Mouse (Mus musculus): Measurements from ENCODE around the gene Mvd. TPM values are rescaled to one million over a fixed set of nuclear protein-coding genes. Genes with fewer than 3 reads are reported as not detected.
A peak's percentile ranks its signal among the peaks of the same experiment; 100 is the strongest.

Mvd gene
- polyA plus RNA-seq, 1 experiment: 6.3 TPM

GRCm38 (mm10) chr8:122436586-122437125 is 6.6 kb downstream of the Mvd start:
- 68% methylated on average over 20 of the region's 20 CpGs for WGBS
- Histone ChIP-seq H3K4me1 (ENCODE audit: control insufficient read depth, insufficient read depth, low read length) (peaks cover 11% of the 10 kb centered on the region; the same call in 1 of the 2 replicates), H3K27ac (ENCODE audit: control insufficient read depth, insufficient read depth, low read depth, low read length, poor library complexity) (no peak overlapping the region), H3K4me3 (replicated peaks; ENCODE audit: control insufficient read depth, low read depth, low read length) (peak overlapping the region; percentile 17)
- TF ChIP-seq CTCF (IDR thresholded peaks at IDR 0.05; ENCODE audit: control insufficient read depth, insufficient read depth, low read length) (no peak), POLR2A (IDR thresholded peaks at IDR 0.05; ENCODE audit: borderline replicate concordance, control insufficient read depth, low read depth, low read length) (no peak)

- H3K27ac ChIP-seq (ENCODE audit: control insufficient read depth, insufficient read depth, low read depth, low read length, poor library complexity): no peak overlapping the region
- no peak overlapping the region for H3K4me3 ChIP-seq (replicated peaks; ENCODE audit: control insufficient read depth, low read depth, low read length)
- WGBS: 77% methylated on average over 9 of the region's 9 CpGs
- H3K4me1 ChIP-seq (ENCODE audit: control insufficient read depth, insufficient read depth, low read length): peaks cover 11% of the 10 kb centered on the region; the same call in 1 of the 2 replicates
- TF ChIP-seq POLR2A (IDR thresholded peaks at IDR 0.05; ENCODE audit: borderline replicate concordance, control insufficient read depth, low read depth, low read length): no peak
- TF ChIP-seq CTCF (IDR thresholded peaks at IDR 0.05; ENCODE audit: control insufficient read depth, insufficient read depth, low read length): no peak
These were observed 7.1 kb downstream of the Mvd start for GRCm38 (mm10) chr8:122436146-122436545.

DNA sequence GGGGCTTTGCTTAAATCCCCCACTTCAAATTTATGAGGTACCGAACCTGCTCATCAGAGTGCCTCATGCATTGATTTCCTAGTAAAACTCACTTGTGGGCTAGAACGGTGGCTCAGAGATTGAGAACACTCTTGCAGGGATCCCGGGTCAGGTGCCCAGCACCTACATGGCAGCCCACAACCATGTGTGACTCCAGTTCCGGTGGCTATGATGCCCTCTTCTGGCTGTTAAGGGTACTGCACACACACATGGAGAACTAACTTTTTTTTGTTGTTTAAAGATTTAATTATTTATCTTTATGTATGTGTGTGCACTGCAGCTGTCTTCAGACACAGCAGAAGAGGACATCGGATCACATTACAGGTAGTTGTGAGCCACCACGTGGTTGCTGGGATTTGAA is 7.8 kb downstream of the Mvd start:
- H3K27ac ChIP-seq (ENCODE audit: control insufficient read depth, insufficient read depth, low read depth, low read length, poor library complexity): no peak overlapping the region
- peaks cover 11% of the 10 kb centered on the region; the same call in 1 of the 2 replicates for H3K4me1 ChIP-seq (ENCODE audit: control insufficient read depth, insufficient read depth, low read length)
- 86% methylated on average over 6 of the region's 6 CpGs for WGBS
- H3K4me3 ChIP-seq (replicated peaks; ENCODE audit: control insufficient read depth, low read depth, low read length): no peak overlapping the region
- peak; percentile 31; the same call in 1 of the 2 replicates for TF ChIP-seq CTCF (IDR thresholded peaks at IDR 0.05; ENCODE audit: control insufficient read depth, insufficient read depth, low read length)
- no peak for TF ChIP-seq POLR2A (IDR thresholded peaks at IDR 0.05; ENCODE audit: borderline replicate concordance, control insufficient read depth, low read depth, low read length)

- TF ChIP-seq CTCF (IDR thresholded peaks at IDR 0.05; ENCODE audit: control insufficient read depth, insufficient read depth, low read length) (peak; percentile 57), POLR2A (IDR thresholded peaks at IDR 0.05; ENCODE audit: borderline replicate concordance, control insufficient read depth, low read depth, low read length) (no peak)
These were observed 9.8 kb downstream of the Mvd start for GRCm38 (mm10) chr8:122433269-122433905.

DNA sequence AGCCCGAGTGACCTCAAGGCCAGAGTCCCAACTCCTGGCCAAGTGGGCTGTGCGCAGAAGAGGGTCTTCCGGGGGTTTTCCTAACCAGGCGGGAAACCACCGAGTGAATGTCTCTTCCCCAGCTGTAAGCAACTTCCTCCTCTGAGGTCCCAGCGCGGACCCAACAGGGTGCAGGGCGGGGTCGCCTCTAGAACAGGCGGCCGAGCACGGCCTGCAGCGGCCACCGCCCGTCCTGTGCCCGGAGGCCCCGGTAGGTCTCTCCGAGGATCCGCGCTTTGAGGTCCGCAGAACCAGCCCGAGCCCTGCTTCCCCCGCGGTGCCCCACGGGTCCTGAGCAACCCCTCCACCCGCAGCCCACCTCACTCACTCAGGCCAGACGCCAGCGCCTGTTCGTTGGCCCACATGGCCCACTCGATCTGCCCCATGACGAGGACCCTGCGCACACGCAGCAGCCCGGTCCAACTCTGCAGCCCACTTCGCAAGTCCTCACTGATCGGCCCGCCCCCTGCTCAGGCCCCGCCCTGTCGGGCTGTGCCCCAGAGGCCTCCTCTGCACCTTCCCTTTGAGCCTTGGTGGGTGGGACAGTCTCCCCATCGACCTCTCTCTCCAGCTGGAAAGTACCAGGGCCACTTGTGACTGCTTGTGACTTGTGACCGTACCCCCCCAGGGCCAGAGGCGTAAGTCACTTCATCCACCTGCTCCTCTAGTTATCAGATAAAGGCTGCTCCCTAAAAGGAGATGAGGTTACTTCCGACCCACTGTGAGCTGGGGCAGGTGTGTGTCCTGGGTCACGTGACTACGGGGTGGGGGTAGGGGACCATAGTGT is 10.6 kb downstream of the Mvd start, which contains the start of gene Cyba:
Cyba (minus strand) TSS at position 488 of the 826 bp plus-strand sequence.
- Histone ChIP-seq H3K4me3 (replicated peaks; ENCODE audit: control insufficient read depth, low read depth, low read length) (peak within 1 kb of the TSS; percentile 90), H3K27ac (ENCODE audit: control insufficient read depth, insufficient read depth, low read depth, low read length, poor library complexity) (peak within 1 kb of the TSS; percentile 98), H3K4me1 (ENCODE audit: control insufficient read depth, insufficient read depth, low read length) (peaks cover 11% of the 10 kb centered on the region; the same call in 1 of the 2 replicates)
- TF ChIP-seq CTCF (IDR thresholded peaks at IDR 0.05; ENCODE audit: control insufficient read depth, insufficient read depth, low read length) (no peak; the same call in 1 of the 2 replicates), POLR2A (IDR thresholded peaks at IDR 0.05; ENCODE audit: borderline replicate concordance, control insufficient read depth, low read depth, low read length) (peak; percentile 90)
- 1% methylated on average over 45 of the region's 45 CpGs for WGBS

More at GRCm38 (mm10) chr8:122433269-122433905, 9.8 kb downstream of the Mvd start:
- peak overlapping the region; percentile 98 for H3K27ac ChIP-seq (ENCODE audit: control insufficient read depth, insufficient read depth, low read depth, low read length, poor library complexity)
- H3K4me1 ChIP-seq (ENCODE audit: control insufficient read depth, insufficient read depth, low read length): peaks cover 10% of the 10 kb centered on the region; the same call in 1 of the 2 replicates
- H3K4me3 ChIP-seq (replicated peaks; ENCODE audit: control insufficient read depth, low read depth, low read length): peak overlapping the region; percentile 90
- WGBS: 47% methylated on average over 11 of the region's 11 CpGs

DNA sequence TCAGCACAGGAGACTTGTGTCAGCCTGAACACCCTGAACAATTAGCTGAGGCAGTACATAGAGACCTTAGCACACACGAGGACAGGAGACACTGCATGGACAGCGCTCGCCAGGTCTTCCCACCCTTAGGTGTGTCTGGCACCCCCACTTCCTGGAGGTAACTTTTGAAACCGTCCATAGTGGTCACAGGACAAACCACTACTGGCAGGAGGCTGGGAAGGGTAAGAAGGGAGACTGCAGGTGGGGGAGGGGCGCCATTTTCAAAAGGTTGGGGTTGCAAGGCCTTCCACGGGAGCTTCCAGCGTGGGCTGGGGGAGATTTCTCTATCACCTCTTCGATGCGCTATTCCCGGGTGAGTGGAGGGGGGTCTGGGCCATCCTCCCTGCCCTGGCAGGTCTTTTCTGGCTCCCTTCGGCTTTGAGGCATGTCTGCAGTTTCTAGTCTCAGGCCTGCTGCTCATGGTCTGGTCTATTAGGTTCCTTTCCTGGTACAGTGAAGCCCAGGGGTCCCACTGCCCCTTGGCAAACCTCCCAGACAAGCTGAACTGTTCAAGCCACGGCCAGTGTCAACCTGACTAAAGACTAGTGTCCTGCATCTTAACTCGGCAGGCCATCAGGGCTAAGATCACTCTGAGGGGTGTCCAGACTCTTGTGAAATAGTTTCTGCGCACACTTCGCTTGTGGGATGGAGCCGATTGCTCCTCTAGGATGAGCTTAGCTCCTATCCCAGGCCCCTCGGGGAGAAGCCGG is 11.4 kb downstream of the Mvd start:
- H3K4me1 ChIP-seq (ENCODE audit: control insufficient read depth, insufficient read depth, low read length): peaks cover 8% of the 10 kb centered on the region; the same call in 1 of the 2 replicates
- peak overlapping the region; percentile 98 for H3K27ac ChIP-seq (ENCODE audit: control insufficient read depth, insufficient read depth, low read depth, low read length, poor library complexity)
- TF ChIP-seq CTCF (IDR thresholded peaks at IDR 0.05; ENCODE audit: control insufficient read depth, insufficient read depth, low read length): no peak
- no peak for TF ChIP-seq POLR2A (IDR thresholded peaks at IDR 0.05; ENCODE audit: borderline replicate concordance, control insufficient read depth, low read depth, low read length)
- WGBS: 7% methylated on average over 18 of the region's 18 CpGs
- peak overlapping the region; percentile 90 for H3K4me3 ChIP-seq (replicated peaks; ENCODE audit: control insufficient read depth, low read depth, low read length)

GRCm38 (mm10) chr8:122430646-122431045 is 12.6 kb downstream of the Mvd start:
- H3K4me3 ChIP-seq (replicated peaks; ENCODE audit: control insufficient read depth, low read depth, low read length): peak overlapping the region; percentile 33
- H3K27ac ChIP-seq (ENCODE audit: control insufficient read depth, insufficient read depth, low read depth, low read length, poor library complexity): peak overlapping the region; percentile 95
- H3K4me1 ChIP-seq (ENCODE audit: control insufficient read depth, insufficient read depth, low read length): peaks cover 5% of the 10 kb centered on the region; the same call in 1 of the 2 replicates
- 33% methylated on average over 3 of the region's 3 CpGs for WGBS
- TF ChIP-seq POLR2A (IDR thresholded peaks at IDR 0.05; ENCODE audit: borderline replicate concordance, control insufficient read depth, low read depth, low read length) (no peak), CTCF (IDR thresholded peaks at IDR 0.05; ENCODE audit: control insufficient read depth, insufficient read depth, low read length) (no peak)

Measured in bone marrow, adult 2 months (tissue).